Mouse (Mus musculus): ENCODE measurements at regions not wholly inside any gene's neighbourhood (a gene's known extent, or its start where the extent isn't known, plus 50 kb on each side); places are given as distances from the start of the nearest gene placed in this dataset.

DNA sequence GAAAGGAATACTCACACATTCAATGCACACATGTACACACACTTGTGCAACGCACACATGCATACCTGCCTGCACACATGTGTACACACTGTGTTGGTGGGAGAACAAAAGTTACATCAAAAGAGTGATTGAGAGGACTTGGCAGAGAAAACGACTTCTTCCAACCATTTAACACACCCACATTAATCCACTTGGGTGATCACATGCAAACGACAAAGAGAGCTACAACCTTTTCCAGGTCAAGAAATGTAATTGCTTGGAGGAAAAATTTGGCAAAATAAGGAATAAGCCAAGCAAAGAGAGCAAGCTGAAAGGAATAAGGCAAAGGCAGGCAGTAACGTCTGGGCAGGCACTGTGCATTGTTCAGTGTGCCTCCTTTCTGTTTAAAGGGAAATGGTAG, 67.3 kb downstream of the C1d start:
- H3K4me3 ChIP-seq (ENCODE audit: low read depth, low read length) = no peak overlapping the region
- H3K9me3 ChIP-seq (ENCODE audit: control insufficient read depth, low read length) = no peaks in the 10 kb centered on the region
- no peak overlapping the region for H3K9ac ChIP-seq (ENCODE audit: low read length)
- H3K36me3 ChIP-seq (ENCODE audit: control insufficient read depth, insufficient read depth, low read length) = no peaks in the 10 kb centered on the region
- no peak overlapping the region for H3K4me2 ChIP-seq (ENCODE audit: low read length)
- ATAC-seq (replicated peaks; ENCODE audit: low FRiP score, low TSS enrichment, low read depth) = no peak
- H3K27ac ChIP-seq (ENCODE audit: low read depth) = no peak overlapping the region
- DNase-seq (ENCODE audit: low spot score) = no peak
- no peaks in the 10 kb centered on the region for H3K4me1 ChIP-seq (replicated peaks; ENCODE audit: control insufficient read depth, insufficient read depth, low read length)
- 64% methylated on average over 4 of the region's 4 CpGs for WGBS
- no peaks in the 10 kb centered on the region for H3K27me3 ChIP-seq (replicated peaks; ENCODE audit: control insufficient read depth, insufficient read depth, low read length)

DNA sequence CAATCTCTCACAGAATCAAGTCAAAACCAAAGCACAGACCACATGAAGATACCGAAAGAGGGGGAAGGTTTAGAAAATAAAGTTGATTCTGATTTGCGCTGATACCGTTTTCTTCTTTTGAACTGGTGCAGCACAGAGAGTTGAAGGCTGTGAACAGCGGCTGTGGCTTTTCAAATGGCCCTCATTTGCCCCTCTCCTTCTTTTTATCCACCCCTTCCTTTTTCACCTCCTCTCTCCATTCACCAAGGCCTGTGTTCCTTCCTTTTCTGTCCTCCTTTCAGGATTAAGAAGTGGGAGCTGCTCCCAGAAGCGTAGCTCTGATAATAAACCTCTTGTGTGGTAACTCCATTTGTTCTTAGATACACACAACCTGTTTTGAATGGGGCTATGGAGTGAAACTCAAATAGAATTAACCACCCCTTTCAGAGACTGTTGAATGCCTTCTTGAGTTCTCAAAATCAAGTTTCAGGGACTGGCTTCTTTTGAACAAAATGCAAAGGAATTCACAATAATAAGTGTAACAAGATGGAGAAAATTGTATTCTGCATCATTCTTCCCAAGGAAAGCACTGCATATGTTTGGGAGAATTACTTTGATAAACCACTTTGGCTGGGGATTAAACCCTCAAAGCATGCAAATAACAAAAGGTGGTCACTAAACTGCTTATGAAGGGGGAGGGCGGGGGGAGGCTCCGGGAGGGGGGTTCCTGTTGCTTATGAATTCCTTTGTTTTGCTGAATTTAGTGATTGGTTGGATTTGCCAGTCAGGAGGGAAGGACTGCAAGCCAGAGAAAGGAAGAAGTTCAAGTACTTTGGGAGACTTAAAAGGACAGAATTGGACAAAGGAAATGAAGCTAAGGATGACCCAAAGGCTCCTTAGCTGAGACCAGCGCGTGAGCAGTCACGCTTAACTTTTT, 68.6 kb downstream of the C1d start:
- DNase-seq (ENCODE audit: low spot score) (no peak), ATAC-seq (replicated peaks; ENCODE audit: low FRiP score, low TSS enrichment, low read depth) (no peak)
- Histone ChIP-seq H3K4me2 (ENCODE audit: low read length) (no peak overlapping the region), H3K9me3 (ENCODE audit: control insufficient read depth, low read length) (no peaks in the 10 kb centered on the region), H3K4me3 (ENCODE audit: low read depth, low read length) (no peak overlapping the region), H3K36me3 (ENCODE audit: control insufficient read depth, insufficient read depth, low read length) (no peaks in the 10 kb centered on the region), H3K27ac (ENCODE audit: low read depth) (no peak overlapping the region), H3K27me3 (replicated peaks; ENCODE audit: control insufficient read depth, insufficient read depth, low read length) (no peaks in the 10 kb centered on the region), H3K9ac (ENCODE audit: low read length) (no peak overlapping the region), H3K4me1 (replicated peaks; ENCODE audit: control insufficient read depth, insufficient read depth, low read length) (no peaks in the 10 kb centered on the region)
- WGBS = 77% methylated on average over 10 of the region's 10 CpGs

- WGBS = 79% methylated on average over 4 of the region's 4 CpGs
- ATAC-seq (replicated peaks; ENCODE audit: low FRiP score, low TSS enrichment, low read depth) (no peak), DNase-seq (ENCODE audit: low spot score) (no peak)
- Histone ChIP-seq H3K4me1 (replicated peaks; ENCODE audit: control insufficient read depth, insufficient read depth, low read length) (no peaks in the 10 kb centered on the region), H3K27me3 (replicated peaks; ENCODE audit: control insufficient read depth, insufficient read depth, low read length) (no peaks in the 10 kb centered on the region), H3K9ac (ENCODE audit: low read length) (no peak overlapping the region), H3K9me3 (ENCODE audit: control insufficient read depth, low read length) (no peaks in the 10 kb centered on the region), H3K36me3 (ENCODE audit: control insufficient read depth, insufficient read depth, low read length) (no peaks in the 10 kb centered on the region), H3K4me2 (ENCODE audit: low read length) (no peak overlapping the region), H3K4me3 (ENCODE audit: low read depth, low read length) (no peak overlapping the region), H3K27ac (ENCODE audit: low read depth) (no peak overlapping the region)
These were observed 69.3 kb downstream of the C1d start for GRCm38 (mm10) chr11:17326695-17327094.

- no peak for ATAC-seq (replicated peaks; ENCODE audit: low FRiP score, low TSS enrichment, low read depth)
- no peaks in the 10 kb centered on the region for H3K36me3 ChIP-seq (ENCODE audit: control insufficient read depth, insufficient read depth, low read length)
- 93% methylated on average over 1 of the region's 1 CpGs for WGBS
- H3K27ac ChIP-seq (ENCODE audit: low read depth) = no peak overlapping the region
- no peaks in the 10 kb centered on the region for H3K27me3 ChIP-seq (replicated peaks; ENCODE audit: control insufficient read depth, insufficient read depth, low read length)
- H3K9me3 ChIP-seq (ENCODE audit: control insufficient read depth, low read length) = no peaks in the 10 kb centered on the region
- H3K4me3 ChIP-seq (ENCODE audit: low read depth, low read length) = no peak overlapping the region
- H3K4me1 ChIP-seq (replicated peaks; ENCODE audit: control insufficient read depth, insufficient read depth, low read length) = no peaks in the 10 kb centered on the region
- H3K9ac ChIP-seq (ENCODE audit: low read length) = no peak overlapping the region
- no peak overlapping the region for H3K4me2 ChIP-seq (ENCODE audit: low read length)
- DNase-seq (ENCODE audit: low spot score) = no peak
These were observed 94.1 kb downstream of the C1d start for GRCm38 (mm10) chr11:17351476-17351875.

DNA sequence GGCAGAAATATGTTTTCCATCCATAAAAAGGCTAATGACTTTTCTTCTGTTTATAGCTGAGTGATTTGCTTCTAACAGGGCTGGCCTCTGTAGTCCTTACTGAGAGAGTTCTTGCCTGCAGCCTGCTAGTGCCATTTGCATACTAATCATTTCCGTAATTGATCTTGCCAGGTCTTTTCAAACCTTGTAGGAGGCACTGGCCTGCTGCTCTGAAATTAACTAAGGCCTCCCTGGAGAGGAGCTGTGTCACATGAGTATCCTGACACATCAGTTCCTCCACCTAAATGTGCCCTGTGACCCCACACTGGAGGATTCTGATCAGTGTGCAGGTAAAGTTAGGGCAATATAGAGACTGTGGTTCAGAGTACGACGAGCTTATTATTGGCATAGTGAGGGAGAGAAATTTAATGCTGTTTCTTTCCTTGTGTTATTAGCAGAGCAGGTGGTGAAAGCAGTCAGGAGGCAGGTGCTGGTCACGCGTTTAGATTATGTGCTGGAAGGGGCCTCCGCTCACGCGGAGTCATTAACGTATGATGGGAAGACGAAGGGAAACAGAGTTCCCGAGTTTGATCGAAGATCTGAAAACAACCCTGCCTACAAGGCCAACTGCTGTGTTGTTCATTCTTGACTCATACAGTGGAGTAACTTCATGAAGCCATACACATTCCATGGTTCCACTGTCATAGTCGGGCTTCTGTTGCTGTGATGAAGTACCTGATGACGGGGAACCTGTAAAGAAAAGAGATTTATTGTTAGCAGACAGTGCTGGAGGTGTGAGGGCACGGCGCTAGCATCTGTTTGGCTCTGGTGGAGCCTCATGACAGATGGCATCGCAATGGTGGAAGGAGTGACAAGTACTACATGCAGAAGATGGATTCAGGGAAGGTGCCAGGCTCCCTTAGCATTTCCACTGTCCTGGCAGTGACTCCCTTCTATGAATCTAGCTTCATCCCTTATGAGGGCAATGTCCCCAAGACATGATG, 95.1 kb downstream of the C1d start:
- no peaks in the 10 kb centered on the region for H3K27me3 ChIP-seq (replicated peaks; ENCODE audit: control insufficient read depth, insufficient read depth, low read length)
- no peaks in the 10 kb centered on the region for H3K9me3 ChIP-seq (ENCODE audit: control insufficient read depth, low read length)
- ATAC-seq (replicated peaks; ENCODE audit: low FRiP score, low TSS enrichment, low read depth) = no peak
- H3K4me1 ChIP-seq (replicated peaks; ENCODE audit: control insufficient read depth, insufficient read depth, low read length) = no peaks in the 10 kb centered on the region
- no peak for DNase-seq (ENCODE audit: low spot score)
- 67% methylated on average over 17 of the region's 17 CpGs for WGBS
- no peaks in the 10 kb centered on the region for H3K36me3 ChIP-seq (ENCODE audit: control insufficient read depth, insufficient read depth, low read length)
- H3K4me3 ChIP-seq (ENCODE audit: low read depth, low read length) = no peak overlapping the region
- no peak overlapping the region for H3K9ac ChIP-seq (ENCODE audit: low read length)
- H3K4me2 ChIP-seq (ENCODE audit: low read length) = no peak overlapping the region
- H3K27ac ChIP-seq (ENCODE audit: low read depth) = no peak overlapping the region

GRCm38 (mm10) chr11:17359698-17360254, 102.4 kb downstream of the C1d start:
- Histone ChIP-seq H3K9ac (ENCODE audit: low read length) (no peak overlapping the region), H3K4me1 (replicated peaks; ENCODE audit: control insufficient read depth, insufficient read depth, low read length) (no peaks in the 10 kb centered on the region), H3K27ac (ENCODE audit: low read depth) (no peak overlapping the region), H3K4me2 (ENCODE audit: low read length) (no peak overlapping the region), H3K4me3 (ENCODE audit: low read depth, low read length) (no peak overlapping the region), H3K27me3 (replicated peaks; ENCODE audit: control insufficient read depth, insufficient read depth, low read length) (no peaks in the 10 kb centered on the region), H3K9me3 (ENCODE audit: control insufficient read depth, low read length) (no peaks in the 10 kb centered on the region), H3K36me3 (ENCODE audit: control insufficient read depth, insufficient read depth, low read length) (no peaks in the 10 kb centered on the region)
- 67% methylated on average over 1 of the region's 1 CpGs for WGBS
- DNase-seq (ENCODE audit: low spot score) (no peak), ATAC-seq (replicated peaks; ENCODE audit: low FRiP score, low TSS enrichment, low read depth) (no peak)

- Histone ChIP-seq H3K27me3 (replicated peaks; ENCODE audit: control insufficient read depth, insufficient read depth, low read length) (no peaks in the 10 kb centered on the region), H3K36me3 (ENCODE audit: control insufficient read depth, insufficient read depth, low read length) (no peaks in the 10 kb centered on the region), H3K9me3 (ENCODE audit: control insufficient read depth, low read length) (no peaks in the 10 kb centered on the region), H3K9ac (ENCODE audit: low read length) (no peak overlapping the region), H3K4me1 (replicated peaks; ENCODE audit: control insufficient read depth, insufficient read depth, low read length) (no peaks in the 10 kb centered on the region), H3K4me3 (ENCODE audit: low read depth, low read length) (no peak overlapping the region), H3K27ac (ENCODE audit: low read depth) (no peak overlapping the region), H3K4me2 (ENCODE audit: low read length) (no peak overlapping the region)
- WGBS = 60% methylated on average over 3 of the region's 3 CpGs
- ATAC-seq (replicated peaks; ENCODE audit: low FRiP score, low TSS enrichment, low read depth) = no peak
- DNase-seq (ENCODE audit: low spot score) = no peak
These were observed 120.5 kb downstream of the C1d start for GRCm38 (mm10) chr11:17377859-17378258.

GRCm38 (mm10) chr11:17386756-17387155, 129.4 kb downstream of the C1d start:
- Histone ChIP-seq H3K27ac (ENCODE audit: low read depth) (no peak overlapping the region), H3K9ac (ENCODE audit: low read length) (no peak overlapping the region), H3K4me2 (ENCODE audit: low read length) (no peak overlapping the region), H3K27me3 (replicated peaks; ENCODE audit: control insufficient read depth, insufficient read depth, low read length) (no peaks in the 10 kb centered on the region), H3K9me3 (ENCODE audit: control insufficient read depth, low read length) (no peaks in the 10 kb centered on the region), H3K36me3 (ENCODE audit: control insufficient read depth, insufficient read depth, low read length) (no peaks in the 10 kb centered on the region), H3K4me3 (ENCODE audit: low read depth, low read length) (no peak overlapping the region), H3K4me1 (replicated peaks; ENCODE audit: control insufficient read depth, insufficient read depth, low read length) (no peaks in the 10 kb centered on the region)
- whole genome bisulfite sequencing = 54% methylated on average over 3 of the region's 3 CpGs
- no peak for DNase-seq (ENCODE audit: low spot score)
- no peak for ATAC-seq (replicated peaks; ENCODE audit: low FRiP score, low TSS enrichment, low read depth)

Measured in intestine, embryonic 14.5 days (tissue).